Mouse (Mus musculus) hindbrain, embryonic 12.5 days (tissue): ENCODE data around the gene Vmn1r122. TPM values are rescaled to one million over a fixed set of nuclear protein-coding genes. Genes with fewer than 3 reads are reported as not detected.
"Not testable (repeated sequence)": the region's sequence is repeated elsewhere in the genome, so short reads cannot be mapped to it uniquely, and the experiment has no call there.

ENCODE experiments used
- ATAC-seq: fragments of 200-750 bp; cut with Nextera tagmentation; 2 replicates; pipeline ENCODE4 v1.8.0; 2017; ENCODE audit warnings: moderate TSS enrichment; ENCODE audit not compliant: low FRiP score
- H3K27ac ChIP-seq: fragments of 300-500 bp; sonication (generic); 2 replicates; pipeline ENCODE4 v1.5.1; 2016; ENCODE audit warnings: mild to moderate bottlenecking
- H3K27me3 ChIP-seq: fragments of 300-500 bp; sonication (generic); 2 replicates; pipeline ENCODE4 v1.6.1; 2016; ENCODE audit warnings: mild to moderate bottlenecking
- H3K36me3 ChIP-seq: fragments of 300-500 bp; sonication (generic); 2 replicates; pipeline ENCODE4 v1.6.1; 2016; ENCODE audit warnings: mild to moderate bottlenecking
- H3K4me1 ChIP-seq: fragments of 300-500 bp; sonication (generic); 2 replicates; pipeline ENCODE4 v1.6.1; 2016
- H3K4me2 ChIP-seq: fragments of 300-500 bp; sonication (generic); replicated peaks from 2 replicates; pipeline ENCODE4 v1.6.1; 2016; ENCODE audit warnings: mild to moderate bottlenecking
- H3K4me3 ChIP-seq: fragments of 300-500 bp; sonication (generic); 2 replicates; pipeline ENCODE4 v1.5.1; 2016; ENCODE audit warnings: mild to moderate bottlenecking
- H3K9ac ChIP-seq: fragments of 300-500 bp; sonication (generic); 2 replicates; pipeline ENCODE4 v1.6.1; 2016; ENCODE audit warnings: mild to moderate bottlenecking, moderate library complexity
- H3K9me3 ChIP-seq: fragments of 300-500 bp; sonication (generic); replicated peaks from 2 replicates; pipeline ENCODE4 v1.6.1; 2016; ENCODE audit warnings: mild to moderate bottlenecking
- WGBS: fragments of 180-500 bp; shearing (Covaris S2); methylation state at CpG from one replicate; pipeline ENCODE4 v1.1.7; 2016; 5-methylcytosine and 5-hydroxymethylcytosine counted together
- polyA plus RNA-seq: library from polyadenylated mRNA; unstranded; fragments of >200 nt; fragmentation: Nextera tagmentation; extraction: Ambion mirVana; gene quantifications from 2 replicates; pipeline ENCODE4 v1.2.1, GENCODE M21; 2016

The Vmn1r122 gene
- polyA plus RNA-seq, result not detected in 2 replicates

DNA sequence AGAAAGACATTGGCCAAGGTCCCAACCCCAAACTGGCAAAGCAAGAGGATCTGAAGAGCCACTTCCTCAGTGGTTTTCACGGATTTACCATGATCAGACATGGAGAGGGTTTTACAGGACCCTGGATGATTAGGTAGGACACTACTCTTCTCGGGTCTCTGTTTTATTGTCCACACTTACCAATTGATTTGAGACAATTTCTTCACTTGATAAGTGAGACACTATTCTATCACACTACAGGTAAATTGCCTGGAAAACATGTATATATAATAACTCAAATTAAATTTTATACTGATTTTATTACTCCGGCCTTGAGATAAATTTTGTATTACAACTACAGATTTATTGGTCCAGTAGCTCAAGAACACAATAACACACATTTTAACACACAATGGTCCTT lies at the start of gene Vmn1r122:
Gene Vmn1r122, minus strand, starts transcription at position 101 of the 400 bp plus-strand sequence.
- H3K4me3 ChIP-seq, H3K4me2 ChIP-seq, H3K4me1 ChIP-seq, H3K27ac ChIP-seq, H3K36me3 ChIP-seq, ATAC-seq, H3K9ac ChIP-seq, H3K9me3 ChIP-seq, H3K27me3 ChIP-seq: not testable (repeated sequence)
- 64% methylated on average over 2 of the region's 3 CpGs for WGBS

GRCm38 (mm10) chr7:21161885-21162284 lies 28.0 kb upstream of the Vmn1r122 start, which contains the start of gene Vmn1r123:
Gene Vmn1r123 (plus strand): TSS chr7:21162185.
- H3K27me3 ChIP-seq, H3K4me3 ChIP-seq, H3K4me2 ChIP-seq, H3K9me3 ChIP-seq, H3K36me3 ChIP-seq, H3K27ac ChIP-seq, H3K4me1 ChIP-seq, ATAC-seq, H3K9ac ChIP-seq: not testable (repeated sequence)
- 0% methylated on average over 1 of the region's 3 CpGs for WGBS

GRCm38 (mm10) chr7:21098413-21098812 lies 35.5 kb downstream of the Vmn1r122 start, which contains the start of gene Vmn1r121:
Gene Vmn1r121 (minus strand): TSS chr7:21098513.
- not testable (repeated sequence) for H3K4me1 ChIP-seq, H3K27ac ChIP-seq, H3K4me3 ChIP-seq, H3K27me3 ChIP-seq, H3K9ac ChIP-seq, ATAC-seq, H3K9me3 ChIP-seq, H3K4me2 ChIP-seq, H3K36me3 ChIP-seq
- WGBS, result 72% methylated on average over 5 of the region's 5 CpGs

Other genes with a start within 250 kb of the Vmn1r122 start
- gene Vmn1r118, start 221.8 kb downstream of the Vmn1r122 start, polyA plus RNA-seq, result not detected in 2 replicates
- not detected in 2 replicates for gene Vmn1r119, start 121.7 kb downstream of the Vmn1r122 start, polyA plus RNA-seq
- not detected in 2 replicates for gene Vmn1r120, start 80.3 kb downstream of the Vmn1r122 start, polyA plus RNA-seq
- not detected in 2 replicates for gene Vmn1r121, start 35.6 kb downstream of the Vmn1r122 start, polyA plus RNA-seq
- gene Vmn1r123, start 28.1 kb upstream of the Vmn1r122 start, polyA plus RNA-seq, result not detected in 2 replicates
- gene Gm5157, start 56.3 kb upstream of the Vmn1r122 start, polyA plus RNA-seq, result not detected in 2 replicates
- gene Vmn1r124, start 126.5 kb upstream of the Vmn1r122 start, polyA plus RNA-seq, result not detected in 2 replicates
- gene Vmn1r125, start 138.1 kb upstream of the Vmn1r122 start, polyA plus RNA-seq, result not detected in 2 replicates
- not detected in 2 replicates for gene Vmn1r126, start 167.3 kb upstream of the Vmn1r122 start, polyA plus RNA-seq
- gene Vmn1r127, start 185.7 kb upstream of the Vmn1r122 start, polyA plus RNA-seq, result not detected in 2 replicates
- gene Vmn1r128, start 215.2 kb upstream of the Vmn1r122 start, polyA plus RNA-seq, result not detected in 2 replicates
- not detected in 2 replicates for gene Vmn1r129, start 227.2 kb upstream of the Vmn1r122 start, polyA plus RNA-seq